Mouse (Mus musculus): ENCODE measurements around the gene Mrpl44. TPM values are rescaled to one million over a fixed set of nuclear protein-coding genes. Genes with fewer than 3 reads are reported as not detected.
A peak's percentile ranks its signal among the peaks of the same experiment; 100 is the strongest.

Mrpl44 gene
- total and polyA plus RNA-seq, 2 experiments from 2014 or later, result 33.3 to 46.5 TPM

DNA sequence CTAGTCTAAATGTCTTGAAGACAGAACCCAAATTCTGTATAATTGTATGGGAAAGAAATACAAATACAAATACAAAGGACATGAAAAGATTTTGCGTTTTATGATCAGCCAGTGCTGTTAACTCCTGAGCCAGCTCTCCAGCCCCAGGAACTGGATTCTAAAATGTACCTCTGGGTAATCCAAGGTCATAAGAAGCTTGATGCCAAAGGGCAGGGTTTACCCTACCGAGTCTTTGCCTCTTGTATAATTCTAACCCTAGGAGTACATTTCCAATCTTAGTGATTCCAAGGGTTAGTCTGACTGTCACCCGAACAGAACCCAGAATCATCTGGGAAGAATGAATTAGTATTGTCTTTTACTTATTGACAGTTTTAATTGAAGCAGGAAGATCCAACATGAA, 39.6 kb downstream of the Mrpl44 start:
- H3K9me3 ChIP-seq (ENCODE audit: low read length), result no peaks in the 10 kb centered on the region
- H3K4me3 ChIP-seq (ENCODE audit: low read depth, low read length), result no peak overlapping the region
- no peak for DNase-seq
- H3K4me1 ChIP-seq (ENCODE audit: insufficient read depth), result no peaks in the 10 kb centered on the region
- no peaks in the 10 kb centered on the region; the same call in 1 of the 2 replicates for H3K36me3 ChIP-seq (ENCODE audit: insufficient read depth)
- H3K4me2 ChIP-seq (ENCODE audit: low read depth), result no peak overlapping the region
- no peak for ATAC-seq
- WGBS, result 94% methylated on average over 3 of the region's 3 CpGs
- TF ChIP-seq CTCF (IDR thresholded peaks at IDR 0.05; ENCODE audit: low read depth), result no peak
- no peaks in the 10 kb centered on the region for H3K27me3 ChIP-seq (ENCODE audit: insufficient read depth, low read length)
- no peak overlapping the region for H3K27ac ChIP-seq (ENCODE audit: low read depth, low read length)
- no peak overlapping the region for H3K9ac ChIP-seq

GRCm38 (mm10) chr1:79819296-79819879, 43.6 kb downstream of the Mrpl44 start:
- no peak for DNase-seq
- H3K27ac ChIP-seq (ENCODE audit: low read depth, low read length), result no peak overlapping the region
- no peak overlapping the region for H3K4me3 ChIP-seq (ENCODE audit: low read depth, low read length)
- H3K9ac ChIP-seq, result no peak overlapping the region
- H3K4me2 ChIP-seq (ENCODE audit: low read depth), result no peak overlapping the region
- no peaks in the 10 kb centered on the region for H3K27me3 ChIP-seq (ENCODE audit: insufficient read depth, low read length)
- 89% methylated on average over 11 of the region's 11 CpGs for WGBS
- no peaks in the 10 kb centered on the region; the same call in 1 of the 2 replicates for H3K36me3 ChIP-seq (ENCODE audit: insufficient read depth)
- no peak for ATAC-seq
- no peak; the same call in 1 of the 2 replicates for TF ChIP-seq CTCF (IDR thresholded peaks at IDR 0.05; ENCODE audit: low read depth)
- H3K9me3 ChIP-seq (ENCODE audit: low read length), result no peaks in the 10 kb centered on the region
- no peaks in the 10 kb centered on the region for H3K4me1 ChIP-seq (ENCODE audit: insufficient read depth)

GRCm38 (mm10) chr1:79822806-79823525, 47.1 kb downstream of the Mrpl44 start:
- WGBS, result 73% methylated on average over 13 of the region's 13 CpGs
- TF ChIP-seq CTCF (IDR thresholded peaks at IDR 0.05; ENCODE audit: low read depth), result no peak
- Histone ChIP-seq H3K9ac (no peak overlapping the region), H3K4me2 (ENCODE audit: low read depth) (no peak overlapping the region), H3K36me3 (ENCODE audit: insufficient read depth) (no peaks in the 10 kb centered on the region), H3K27me3 (ENCODE audit: insufficient read depth, low read length) (no peaks in the 10 kb centered on the region), H3K4me3 (ENCODE audit: low read depth, low read length) (no peak overlapping the region), H3K9me3 (ENCODE audit: low read length) (no peaks in the 10 kb centered on the region), H3K4me1 (ENCODE audit: insufficient read depth) (no peaks in the 10 kb centered on the region), H3K27ac (ENCODE audit: low read depth, low read length) (no peak overlapping the region)
- ATAC-seq (peak; percentile 29; the same call in 1 of the 2 replicates), DNase-seq (no peak)

DNA sequence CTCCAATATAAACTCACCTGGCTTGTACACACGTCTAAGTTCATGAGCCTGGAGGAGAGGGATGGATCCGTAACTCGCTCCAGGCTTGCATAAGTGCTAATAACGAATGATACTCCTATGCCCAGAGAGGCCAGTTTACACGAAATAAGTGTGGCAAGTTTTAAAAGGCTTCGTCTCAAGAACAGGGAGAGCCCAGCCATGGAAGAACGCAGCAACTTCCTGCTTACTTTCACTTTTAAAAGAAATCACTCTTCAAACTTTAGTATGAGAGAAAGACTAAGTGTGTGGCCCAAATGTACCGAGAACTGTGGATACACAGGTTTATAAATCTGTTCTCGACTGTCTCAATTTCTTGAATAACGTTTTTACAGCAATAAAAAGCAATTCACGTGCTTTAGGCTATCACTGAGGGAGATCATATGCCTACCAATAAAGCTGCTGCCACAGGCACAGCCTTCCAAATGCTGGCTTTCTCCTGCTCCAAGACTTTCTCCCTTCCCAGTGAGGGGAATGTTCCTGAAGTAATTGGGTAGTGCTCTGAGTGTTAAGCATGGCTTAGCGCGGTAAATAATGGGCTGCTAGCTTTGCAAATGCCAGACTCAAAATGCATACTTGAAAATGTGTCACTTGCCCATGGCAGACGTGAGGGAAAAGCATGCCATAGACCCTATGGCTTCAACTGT, 48.3 kb downstream of the Mrpl44 start:
- Histone ChIP-seq H3K27me3 (ENCODE audit: insufficient read depth, low read length) (no peaks in the 10 kb centered on the region), H3K4me1 (ENCODE audit: insufficient read depth) (no peaks in the 10 kb centered on the region), H3K27ac (ENCODE audit: low read depth, low read length) (0 out of 2 replicates have a peak overlapping the region, but pooled peaks have one; percentile 35), H3K4me2 (ENCODE audit: low read depth) (no peak overlapping the region), H3K4me3 (ENCODE audit: low read depth, low read length) (no peak overlapping the region), H3K9me3 (ENCODE audit: low read length) (no peaks in the 10 kb centered on the region), H3K9ac (no peak overlapping the region), H3K36me3 (ENCODE audit: insufficient read depth) (no peaks in the 10 kb centered on the region)
- WGBS, result 58% methylated on average over 14 of the region's 14 CpGs
- ATAC-seq (peak; percentile 76), DNase-seq (peak; percentile 38)
- TF ChIP-seq CTCF (IDR thresholded peaks at IDR 0.05; ENCODE audit: low read depth), result no peak

Other genes starting within 250 kb of the Mrpl44 start
- 0.43 and 3.2 TPM in 2 replicates for gene Ap1s3, start 104.0 kb upstream of the Mrpl44 start, total RNA-seq (2014; rRNA removed)
- 0.13 TPM in 1 of 2 replicates, not detected in the other for gene Ap1s3, start 104.0 kb upstream of the Mrpl44 start, polyA plus RNA-seq (2015; fragmentation: Nextera tagmentation; extraction: Ambion mirVana)
- 69.2 and 90.1 TPM in 2 replicates for gene Wdfy1, start 125 bp downstream of the Mrpl44 start, total RNA-seq (2014; rRNA removed)
- 47.0 and 72.8 TPM in 2 replicates for gene Wdfy1, start 125 bp downstream of the Mrpl44 start, polyA plus RNA-seq (2015; fragmentation: Nextera tagmentation; extraction: Ambion mirVana)
- gene Serpine2, start 85.2 kb downstream of the Mrpl44 start, total RNA-seq (2014; rRNA removed), result 133 and 138 TPM in 2 replicates
- gene Serpine2, start 85.2 kb downstream of the Mrpl44 start, polyA plus RNA-seq (2015; fragmentation: Nextera tagmentation; extraction: Ambion mirVana), result 172 and 210 TPM in 2 replicates

All from forebrain, postnatal 0 days (tissue).